Mouse (Mus musculus): ENCODE measurements around the gene Ilf3.

The Ilf3 gene

DNA sequence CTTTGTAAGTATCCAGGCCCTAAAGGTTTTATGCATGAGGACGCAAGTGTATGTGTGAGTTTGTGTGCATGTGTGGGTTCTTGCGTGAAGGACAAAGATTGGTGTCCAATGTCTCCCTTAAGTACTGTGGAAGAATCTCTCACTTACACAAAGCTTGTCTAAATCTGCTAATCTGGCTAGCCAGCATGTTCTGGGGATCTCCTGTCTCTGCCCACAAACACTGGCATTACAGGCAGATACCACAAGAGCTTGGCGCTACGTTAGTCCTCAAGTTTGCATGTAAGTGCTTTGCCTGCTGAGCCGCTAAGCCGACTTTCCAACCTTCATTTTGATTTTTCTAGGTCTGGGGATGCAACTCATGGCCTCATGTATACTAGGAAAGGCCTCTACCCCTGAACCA lies 69.9 kb downstream of the Ilf3 start:
- no peak for DNase-seq (ENCODE audit: low read depth, low spot score)

DNA sequence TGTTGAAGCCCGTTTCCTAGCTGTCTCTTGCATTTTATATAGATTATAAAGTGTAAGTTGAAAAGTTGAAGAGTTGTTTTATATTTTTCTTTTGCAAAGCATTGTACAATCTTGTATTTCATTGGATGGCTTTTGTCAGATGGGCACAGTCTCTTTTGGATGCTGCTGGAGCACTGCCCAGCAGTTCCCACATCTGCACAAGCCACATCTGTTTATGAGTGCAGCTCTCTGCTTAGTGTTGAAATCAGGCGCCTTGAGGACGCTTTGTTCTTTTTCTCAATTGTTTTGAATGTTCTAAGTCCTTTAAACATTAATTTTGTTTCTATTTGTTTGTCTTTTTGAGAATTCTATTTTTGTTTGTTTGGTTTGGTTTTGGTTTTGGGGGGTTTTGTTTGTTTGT lies 70.5 kb downstream of the Ilf3 start:
- DNase-seq (ENCODE audit: low read depth, low spot score) = no peak

DNA sequence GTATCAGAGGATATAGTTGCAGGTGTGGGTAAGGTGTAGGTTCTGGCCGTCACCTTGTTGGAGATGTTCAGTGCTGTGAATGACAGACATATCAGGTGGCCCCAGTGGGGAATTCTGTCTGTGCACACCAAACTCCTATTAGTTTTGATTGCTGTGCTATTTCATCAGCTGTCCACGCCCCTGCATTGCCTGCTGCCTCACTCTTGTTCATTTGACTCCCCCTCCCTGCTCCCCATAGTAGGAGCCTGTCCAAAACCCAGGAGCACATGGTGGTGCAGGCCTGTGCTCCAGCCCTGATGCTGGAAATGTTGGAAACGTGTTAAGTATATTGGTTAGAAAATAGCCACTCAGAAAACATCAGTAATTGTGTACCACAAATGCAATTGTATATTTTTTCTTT lies 71.8 kb downstream of the Ilf3 start:
- DNase-seq (ENCODE audit: low read depth, low spot score) = no peak

DNA sequence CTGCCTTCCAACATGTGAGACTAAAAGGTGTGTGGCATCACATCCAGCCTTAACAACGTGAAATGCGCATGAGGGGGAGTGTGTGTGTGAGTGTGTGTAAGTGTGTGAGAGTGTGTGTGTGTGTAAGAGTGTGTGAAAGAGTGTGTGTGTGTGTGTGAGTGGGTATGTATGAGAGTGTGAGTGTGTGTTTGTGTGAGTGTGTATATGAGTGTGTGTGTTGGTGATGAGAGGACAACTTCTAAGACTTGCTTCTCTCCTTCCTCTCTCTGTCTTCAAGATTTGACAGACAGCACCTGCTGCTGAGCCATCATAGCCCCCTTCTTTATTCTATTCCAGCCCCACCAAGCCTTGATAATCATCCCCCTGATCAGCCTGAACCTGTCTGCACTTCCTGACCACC lies 72.2 kb downstream of the Ilf3 start:
- no peak for DNase-seq (ENCODE audit: low read depth, low spot score)

DNA sequence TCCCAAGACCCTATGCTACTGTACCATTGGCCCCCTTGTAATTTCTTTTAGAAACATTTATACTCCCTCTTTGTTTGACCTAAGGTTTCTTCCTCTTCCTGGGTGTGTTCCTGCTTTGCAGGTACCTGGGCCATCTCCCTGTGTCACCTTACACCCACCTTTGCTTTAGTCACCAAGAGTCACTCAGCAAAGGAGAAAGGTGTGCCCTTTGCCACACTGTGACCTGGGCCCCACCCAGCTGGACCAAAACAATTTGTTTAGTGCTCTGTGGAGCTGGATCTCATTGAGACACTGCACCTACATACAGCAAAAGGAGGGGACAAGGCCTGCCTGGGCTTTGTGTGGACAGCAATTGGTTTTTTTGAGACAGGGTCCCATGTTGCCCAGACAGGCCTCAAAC lies 72.7 kb downstream of the Ilf3 start:
- no peak for DNase-seq (ENCODE audit: low read depth, low spot score)

DNA sequence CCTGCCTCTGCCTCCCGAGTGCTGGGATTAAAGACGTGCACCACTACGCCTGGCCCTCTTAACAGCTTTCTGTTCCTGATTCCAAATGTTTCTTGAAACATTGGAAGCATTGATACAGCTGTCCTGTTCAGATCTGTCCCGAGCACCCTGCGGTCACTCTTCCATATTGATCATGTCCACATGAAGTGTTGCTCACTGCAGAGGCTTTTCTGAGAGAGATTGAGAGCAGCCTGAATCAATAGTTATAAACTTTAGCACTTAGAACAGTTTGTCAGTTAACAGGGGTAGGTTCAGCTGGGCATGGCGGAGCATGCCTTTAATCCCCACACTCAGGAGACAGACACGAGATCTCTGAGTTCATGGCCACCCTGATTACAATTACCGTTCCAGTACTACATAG lies 76.2 kb downstream of the Ilf3 start:
- no peak for DNase-seq (ENCODE audit: low read depth, low spot score)

DNA sequence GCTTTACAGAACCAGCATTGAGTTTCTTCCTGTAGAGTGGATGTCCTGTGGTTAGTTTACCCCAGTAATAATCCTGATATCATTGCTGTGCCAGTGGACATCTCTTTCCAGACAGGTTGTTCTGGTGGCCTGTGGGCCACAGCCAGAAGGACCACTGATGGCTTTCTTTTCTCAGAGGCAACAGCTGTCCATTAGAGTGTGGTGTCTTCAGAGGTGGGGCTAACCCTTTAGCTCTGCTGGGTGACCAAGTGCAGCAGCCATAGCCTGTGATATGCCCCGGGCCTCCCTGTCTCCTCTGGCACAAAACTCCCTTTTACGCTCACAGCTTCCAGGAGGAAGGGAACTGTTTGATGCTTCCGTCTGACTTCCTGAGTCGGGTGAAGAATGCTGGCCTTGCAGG lies 76.9 kb downstream of the Ilf3 start:
- no peak for DNase-seq (ENCODE audit: low read depth, low spot score)

DNA sequence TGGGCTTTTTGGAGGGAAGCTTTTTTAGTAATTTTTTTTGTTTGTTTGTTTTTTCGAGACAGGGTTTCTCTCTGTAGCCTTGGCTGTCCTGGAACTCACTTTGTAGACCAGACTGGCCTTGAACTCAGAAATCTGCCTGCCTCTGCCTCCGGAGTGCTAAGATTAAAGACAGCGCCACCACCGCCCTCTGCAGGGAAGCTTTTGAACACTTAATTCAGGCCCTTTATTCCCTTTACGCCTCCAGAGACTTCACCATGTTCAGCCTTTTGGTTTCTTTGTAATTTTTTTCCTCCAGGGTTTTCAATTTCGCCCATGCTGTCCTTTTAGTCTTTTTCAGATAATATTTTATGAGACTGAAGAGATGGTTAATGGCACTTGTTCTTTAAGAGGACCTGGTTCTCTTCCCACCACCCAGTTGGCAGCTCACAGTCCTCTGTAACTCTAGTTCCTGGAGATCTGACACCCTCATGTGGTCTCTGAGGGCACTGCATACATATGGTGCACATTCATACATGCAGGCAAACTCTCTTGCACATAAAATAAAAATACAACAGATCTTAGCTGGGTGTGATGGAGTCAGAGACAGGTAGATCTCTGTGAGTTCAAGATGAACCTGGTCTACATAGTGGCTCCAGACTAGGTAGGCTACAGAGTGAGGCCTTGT lies 77.5 kb downstream of the Ilf3 start:
- DNase-seq (ENCODE audit: low read depth, low spot score) = peak; percentile 64

DNA sequence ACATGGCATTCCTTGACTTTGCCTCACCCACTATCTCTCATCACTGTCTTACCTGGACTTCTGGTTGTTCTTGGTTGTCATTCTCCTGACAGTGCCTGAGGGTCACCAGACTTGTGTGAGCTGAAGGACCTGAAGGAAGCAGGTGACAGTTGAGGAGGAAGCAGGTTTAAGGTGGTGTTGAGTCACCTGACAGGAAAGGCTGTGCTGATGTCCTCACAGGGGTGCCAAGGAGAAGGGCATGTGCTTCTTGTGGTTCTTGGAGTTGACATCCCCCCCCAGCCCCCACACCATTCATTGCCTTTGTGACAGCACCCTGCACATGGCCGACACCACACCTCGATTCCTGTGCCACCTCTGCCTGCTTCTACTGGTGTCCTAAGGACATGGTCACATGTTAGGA lies 80.1 kb downstream of the Ilf3 start:
- no peak for DNase-seq (ENCODE audit: low read depth, low spot score)

DNA sequence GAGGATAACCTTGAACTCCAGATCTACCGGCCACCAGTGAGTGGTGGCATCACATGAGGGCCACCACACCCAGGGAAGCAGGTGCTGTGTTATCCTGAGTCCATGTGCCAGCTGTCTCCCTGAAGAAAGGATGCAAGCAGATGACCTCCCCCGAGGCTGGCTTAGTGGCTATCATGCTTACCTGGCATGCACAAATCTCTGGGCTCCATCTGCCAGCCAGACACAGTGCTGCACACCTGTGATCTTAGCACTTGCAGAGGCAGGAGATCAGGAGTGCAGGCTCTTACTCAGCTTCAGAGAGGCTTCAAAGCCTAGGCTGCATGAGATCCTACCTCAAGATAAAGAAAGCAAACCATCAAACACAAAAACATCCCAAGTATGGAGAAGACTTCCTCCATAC lies 82.0 kb downstream of the Ilf3 start:
- no peak for DNase-seq (ENCODE audit: low read depth, low spot score)

DNA sequence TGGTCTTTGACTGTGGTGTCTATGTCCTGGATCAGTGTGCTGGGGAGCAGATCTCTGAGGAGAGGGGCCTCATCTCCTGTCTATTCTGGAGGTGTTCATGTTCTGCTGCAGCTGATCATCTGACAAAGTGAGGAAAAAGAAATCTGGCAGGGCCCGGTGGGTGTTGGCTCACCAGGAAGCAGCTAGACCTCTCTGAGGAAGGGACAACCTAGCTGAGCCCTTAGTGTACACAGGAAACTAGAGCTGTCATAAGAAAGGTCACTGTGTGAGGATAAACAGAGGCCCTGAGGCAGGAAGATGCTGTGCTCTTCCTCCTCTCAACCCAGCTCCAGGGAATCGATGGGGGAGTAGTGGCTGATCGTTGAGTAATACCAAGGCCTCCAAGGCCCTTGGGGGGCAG lies 82.6 kb downstream of the Ilf3 start:
- no peak for DNase-seq (ENCODE audit: low read depth, low spot score)

DNA sequence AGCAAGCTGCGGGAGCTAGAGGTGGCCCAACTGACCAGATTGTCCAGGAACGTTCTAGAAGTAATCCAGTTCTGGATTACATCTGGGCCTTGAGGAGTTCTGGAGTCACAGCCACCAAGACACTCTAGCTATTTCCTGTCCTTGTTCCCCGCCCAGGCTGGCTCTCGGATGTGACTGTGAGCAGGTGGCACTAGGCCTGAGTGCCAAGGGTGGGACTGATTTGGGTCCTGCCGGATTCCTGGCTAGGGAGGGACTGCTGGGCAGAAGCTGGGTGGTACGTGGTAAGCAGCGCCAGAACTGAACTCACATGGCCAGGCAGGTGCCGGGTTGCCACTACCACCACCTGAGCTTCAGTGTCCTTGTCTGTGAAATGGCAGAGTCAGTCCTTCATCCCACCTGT lies 83.7 kb downstream of the Ilf3 start:
- no peak for DNase-seq (ENCODE audit: low read depth, low spot score)

DNA sequence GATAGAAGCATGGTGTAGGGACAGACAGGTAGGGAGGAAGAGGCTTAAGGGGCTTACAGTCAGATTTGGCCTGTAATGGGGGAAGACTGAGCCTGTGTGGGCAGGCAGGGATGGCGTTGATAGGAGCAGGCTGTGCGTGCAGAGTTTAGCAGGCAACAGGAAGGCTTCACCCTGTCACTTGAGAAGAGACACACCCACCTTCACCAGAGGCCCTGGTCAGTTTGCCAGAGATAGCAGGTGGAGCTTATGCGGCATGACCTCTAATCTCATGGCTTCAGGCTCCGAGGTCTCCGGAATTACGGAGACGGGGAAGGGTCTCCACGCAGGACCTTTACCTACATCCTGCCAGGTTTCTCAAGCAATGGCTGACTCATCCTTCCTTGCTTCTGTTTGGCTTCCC lies 84.2 kb downstream of the Ilf3 start:
- no peak for DNase-seq (ENCODE audit: low read depth, low spot score)

DNA sequence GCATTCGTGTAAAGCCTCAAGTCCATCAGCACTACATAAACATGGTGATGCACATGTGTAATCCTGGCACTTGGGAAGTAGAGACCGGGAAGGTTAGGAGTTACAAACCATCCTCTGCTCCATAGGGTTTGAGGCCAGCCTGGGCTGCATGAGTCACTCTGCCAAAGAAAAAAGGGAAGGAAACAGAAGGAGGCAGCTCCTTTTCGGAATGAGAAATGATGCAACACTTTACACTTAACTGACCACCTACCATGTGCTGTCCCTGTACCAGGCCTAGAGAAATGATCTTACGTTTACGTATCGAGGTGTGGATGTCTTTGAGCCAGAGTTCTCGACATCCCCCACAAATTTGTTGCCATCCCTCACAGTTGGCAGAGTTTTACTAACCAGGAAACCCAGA lies 85.3 kb downstream of the Ilf3 start:
- DNase-seq (ENCODE audit: low read depth, low spot score) = no peak

DNA sequence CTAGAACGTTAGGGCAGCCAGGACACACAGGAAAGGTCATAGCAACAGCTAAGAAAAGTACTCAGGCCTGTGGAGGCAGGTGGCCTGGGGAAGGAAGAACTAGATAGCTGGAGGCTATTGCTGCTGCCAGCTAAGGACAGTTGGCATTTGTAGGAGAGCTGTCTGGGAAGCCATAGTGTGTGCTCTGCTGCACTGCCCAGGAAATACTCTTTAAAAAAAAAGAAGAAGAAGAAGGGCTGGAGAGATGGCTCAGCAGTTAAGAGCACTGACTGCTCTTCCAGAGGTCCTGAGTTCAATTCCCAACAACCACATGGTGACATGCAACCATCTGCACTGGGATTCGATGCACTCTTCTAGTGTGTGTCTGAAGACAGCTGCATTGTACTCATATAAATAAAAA lies 85.8 kb downstream of the Ilf3 start:
- DNase-seq (ENCODE audit: low read depth, low spot score) = no peak

DNA sequence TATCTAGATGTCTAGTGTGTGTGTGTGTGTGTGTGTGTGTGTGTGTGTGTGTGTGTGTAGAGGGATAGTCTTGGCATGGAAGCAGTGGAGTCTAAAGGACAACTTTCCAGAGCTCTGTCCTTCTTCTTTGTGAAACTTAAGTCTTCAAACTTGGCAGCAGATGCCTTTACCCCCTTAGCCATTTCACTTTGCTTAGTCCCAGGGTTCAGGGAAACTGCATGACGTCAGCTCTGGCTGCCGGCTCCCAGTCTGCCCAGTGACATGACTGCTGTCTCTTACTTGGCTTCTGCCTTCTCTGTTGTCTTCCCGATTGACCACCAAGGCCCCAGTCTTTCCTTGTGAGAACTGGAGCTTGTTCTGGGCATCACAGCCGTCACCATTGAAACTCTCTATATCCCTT lies 86.9 kb downstream of the Ilf3 start:
- no peak for DNase-seq (ENCODE audit: low read depth, low spot score)

Data from ES-CJ7 (cell line).